Mouse (Mus musculus) megakaryocyte-erythroid progenitor cell, adult 5 weeks (primary cell): ENCODE measurements around the gene Gm2007. TPM values are rescaled to one million over a fixed set of nuclear protein-coding genes. Genes with fewer than 3 reads are reported as not detected.

Source experiments
- polyA plus RNA-seq: library from polyadenylated mRNA; stranded (reverse); fragments of >175 nt; gene quantifications from 2 replicates; pipeline ENCODE4 v1.2.3, GENCODE M21; 2012

Gm2007 gene
- polyA plus RNA-seq, result not detected in 2 replicates

DNA sequence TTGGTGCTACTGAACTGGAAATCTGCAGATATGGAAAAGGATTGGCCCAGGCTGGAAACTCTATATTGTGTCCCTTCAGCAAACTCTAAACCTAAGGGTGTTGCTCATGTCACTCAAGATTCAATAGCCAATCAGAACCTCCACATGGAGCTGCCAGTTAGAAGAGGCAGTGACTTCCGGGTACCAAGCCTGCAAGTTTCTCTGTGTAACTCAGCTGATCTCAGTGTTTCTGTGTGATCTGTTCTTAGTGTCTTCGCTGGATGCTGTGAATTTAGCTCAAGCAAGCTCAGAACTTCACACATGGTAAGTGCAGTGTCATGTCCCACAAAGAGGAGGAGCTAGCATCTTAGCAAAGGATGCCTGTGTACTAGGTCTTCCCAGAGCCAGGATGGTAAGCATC lies at the start of gene Gm2007:
Gene Gm2007 (plus strand): TSS at position 301 of the 400 bp plus-strand sequence.

DNA sequence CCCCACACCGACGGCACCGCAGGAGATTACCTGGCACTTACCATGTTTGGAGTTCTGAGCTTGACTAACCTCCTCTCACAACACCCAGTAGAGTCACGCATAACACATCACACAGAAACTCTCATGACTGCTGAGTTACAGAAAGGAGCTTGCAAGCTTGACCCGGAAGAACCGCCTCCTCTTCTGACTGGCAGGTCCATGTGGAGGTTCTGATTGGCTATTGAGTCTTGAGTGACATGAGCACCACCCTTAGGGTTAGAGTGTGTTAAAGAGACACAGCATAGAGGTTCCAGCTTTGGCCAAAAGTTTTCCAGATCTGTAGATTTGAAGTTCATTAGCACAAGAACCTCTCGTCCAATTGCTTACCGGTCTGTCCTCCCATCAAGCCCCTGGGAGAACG lies 37.8 kb upstream of the Gm2007 start, which contains the start of gene Zfp969:
Gene Zfp969 (minus strand): TSS at position 101 of the 400 bp plus-strand sequence.

DNA sequence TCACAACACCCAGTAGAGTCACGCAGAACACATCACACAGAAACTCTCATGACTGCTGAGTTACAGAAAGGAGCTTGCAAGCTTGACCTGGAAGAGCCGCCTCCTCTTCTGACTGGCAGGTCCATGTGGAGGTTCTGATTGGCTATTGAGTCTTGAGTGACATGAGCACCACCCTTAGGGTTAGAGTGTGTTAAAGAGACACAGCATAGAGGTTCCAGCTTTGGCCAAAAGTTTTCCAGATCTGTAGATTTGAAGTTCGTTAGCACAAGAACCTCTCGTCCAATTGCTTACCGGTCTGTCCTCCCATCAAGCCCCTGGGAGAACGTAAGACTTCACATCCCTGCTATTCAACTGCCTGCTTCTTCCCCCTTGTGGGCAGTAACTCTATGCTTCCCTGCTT lies 59.7 kb downstream of the Gm2007 start, which contains the start of gene Gm14288:
Gene Gm14288 (minus strand): TSS at position 101 of the 400 bp plus-strand sequence.

Other genes starting within 250 kb of the Gm2007 start
- gene Gm11007, start 97.6 kb upstream of the Gm2007 start, polyA plus RNA-seq, result not detected in 2 replicates
- gene Zfp969, start 37.9 kb upstream of the Gm2007 start, polyA plus RNA-seq, result 0.07 TPM in 1 of 2 replicates, not detected in the other
- gene Gm14288, start 59.6 kb downstream of the Gm2007 start, polyA plus RNA-seq, result not detected in 2 replicates
- gene Gm6710, start 127.7 kb downstream of the Gm2007 start, polyA plus RNA-seq, result 0.19 and 0.27 TPM in 2 replicates
- gene Zfp966, start 189.6 kb downstream of the Gm2007 start, polyA plus RNA-seq, result 0.51 and 1.1 TPM in 2 replicates
- 0.13 TPM in 1 of 2 replicates, not detected in the other for gene Gm2026, start 223.8 kb downstream of the Gm2007 start, polyA plus RNA-seq